Mouse (Mus musculus): ENCODE measurements at regions not wholly inside any gene's neighbourhood (a gene's known extent, or its start where the extent isn't known, plus 50 kb on each side); places are given as distances from the start of the nearest gene placed in this dataset.

DNA sequence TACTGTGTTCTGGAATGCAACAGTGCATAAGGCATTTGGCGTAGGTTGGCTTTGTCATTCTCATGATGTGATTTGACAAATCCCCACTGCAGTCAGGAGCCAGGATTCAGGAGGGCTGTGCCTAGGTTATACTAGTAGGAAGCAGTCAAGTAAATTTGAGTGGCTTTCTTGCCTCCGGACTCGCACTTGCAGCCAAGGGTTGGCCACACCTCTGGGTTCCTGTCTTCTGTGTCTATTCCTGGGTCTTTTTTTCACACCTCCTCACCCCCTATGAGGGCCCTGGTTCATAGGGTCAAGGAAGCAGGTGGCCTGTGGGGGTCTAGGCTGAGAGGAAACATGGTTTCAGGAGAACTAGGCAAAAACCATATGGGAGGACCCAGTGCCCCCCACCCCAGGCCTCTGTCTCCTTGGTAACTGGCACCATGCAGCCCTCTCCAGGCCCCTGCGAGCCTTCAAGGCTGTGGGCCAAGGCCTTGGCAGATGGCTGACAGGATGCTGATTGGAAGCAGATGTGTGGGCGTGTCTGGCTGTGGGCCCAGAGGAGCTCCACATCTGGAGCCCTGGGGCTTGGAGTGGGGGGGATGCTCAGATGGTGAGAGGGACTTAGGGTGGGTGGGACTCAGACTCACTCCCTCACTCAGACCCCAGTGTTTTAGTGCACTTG, 195.7 kb downstream of the Rgs3 start:
- WGBS: 59% methylated on average over 5 of the region's 5 CpGs
- no peak for DNase-seq (ENCODE audit: low read depth, low spot score)

DNA sequence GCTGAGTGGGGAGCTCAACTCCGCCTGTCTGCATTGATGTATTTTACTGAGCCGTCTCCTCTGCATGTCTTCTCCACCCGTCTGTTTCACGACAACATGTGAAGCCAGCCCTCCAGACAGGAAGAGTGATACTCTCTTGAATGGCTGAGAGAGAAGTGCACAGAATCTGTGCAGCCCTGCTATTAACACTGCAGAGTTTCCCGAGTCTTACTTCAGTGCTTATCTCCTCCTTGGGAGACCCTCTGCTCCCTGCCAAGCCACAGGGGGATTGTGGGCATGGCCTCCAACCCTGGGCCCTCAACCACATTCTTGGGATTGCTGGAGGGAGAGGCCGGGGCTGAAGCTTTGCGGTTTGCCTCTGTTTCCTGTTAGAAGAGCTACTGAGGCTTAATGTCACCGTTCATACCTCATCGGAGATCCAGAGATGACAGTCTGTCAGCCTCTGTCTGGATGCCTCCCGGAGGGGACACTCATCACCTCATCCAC, 197.1 kb downstream of the Rgs3 start:
- no peak for DNase-seq (ENCODE audit: low read depth, low spot score)
- WGBS: 49% methylated on average over 10 of the region's 10 CpGs

DNA sequence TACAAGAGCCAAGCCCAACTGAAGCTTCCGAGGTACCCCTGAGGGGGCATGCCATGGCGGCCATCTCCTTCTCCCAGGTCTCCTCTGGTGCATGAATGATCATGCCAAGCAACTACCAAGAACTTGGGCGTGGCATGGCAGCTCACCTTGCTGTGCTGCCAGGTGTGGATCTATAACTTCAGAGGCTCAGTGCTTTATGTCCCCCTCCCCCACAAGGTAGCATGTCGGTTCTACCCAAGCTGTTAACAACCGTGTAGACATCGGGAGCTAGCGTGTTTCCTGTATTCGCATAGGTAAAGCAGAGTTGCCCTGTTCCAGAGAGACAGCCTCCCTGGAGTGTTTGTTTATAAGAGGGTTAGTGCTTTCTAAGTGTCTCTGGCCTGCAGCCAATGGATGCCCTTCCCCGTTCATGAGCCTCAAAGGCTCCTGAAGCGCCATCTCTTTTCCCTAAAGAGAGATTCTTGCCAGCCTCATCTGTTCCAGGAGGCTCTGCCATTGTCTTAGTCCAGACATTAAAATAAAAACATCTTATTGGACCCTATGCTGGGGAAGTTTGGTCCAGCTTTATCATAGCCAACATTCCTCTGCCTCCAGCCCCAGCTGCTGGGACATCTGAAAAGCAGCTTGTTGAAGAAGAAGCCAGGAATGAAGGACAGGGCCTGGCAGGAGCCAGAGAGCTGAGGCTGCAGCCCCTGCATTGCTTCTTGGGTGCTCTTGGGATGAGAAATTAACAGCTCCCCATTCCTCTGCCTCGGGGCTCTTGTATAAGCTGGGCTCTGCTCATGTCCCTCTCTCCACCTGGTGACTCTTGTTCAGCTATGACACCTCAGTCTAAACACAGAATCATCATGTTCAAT, 201.3 kb downstream of the Rgs3 start:
- no peak for DNase-seq (ENCODE audit: low read depth, low spot score)
- WGBS: 24% methylated on average over 11 of the region's 11 CpGs

DNA sequence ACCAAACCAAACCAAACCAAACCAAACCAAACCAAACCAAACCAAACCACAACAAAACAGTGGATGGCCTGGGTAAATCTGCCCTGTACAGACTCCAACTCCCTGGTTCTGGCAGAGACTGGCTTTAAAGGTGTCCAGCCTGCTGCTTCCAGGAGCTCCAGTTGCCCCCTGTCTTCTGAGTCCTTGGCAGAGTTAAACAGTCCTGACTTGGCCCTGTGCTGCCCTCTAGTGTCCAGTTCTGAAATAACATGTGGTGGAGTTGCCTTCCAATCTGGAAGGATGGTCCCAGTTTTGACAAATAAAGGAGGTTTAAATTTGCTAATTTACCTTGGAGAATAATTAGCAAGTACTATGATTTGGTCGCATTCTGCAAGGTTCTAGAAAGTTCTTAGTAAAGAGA, 202.0 kb downstream of the Rgs3 start:
- DNase-seq (ENCODE audit: low read depth, low spot score): peak; percentile 43
- 2% methylated on average over 1 of the region's 1 CpGs for WGBS

DNA sequence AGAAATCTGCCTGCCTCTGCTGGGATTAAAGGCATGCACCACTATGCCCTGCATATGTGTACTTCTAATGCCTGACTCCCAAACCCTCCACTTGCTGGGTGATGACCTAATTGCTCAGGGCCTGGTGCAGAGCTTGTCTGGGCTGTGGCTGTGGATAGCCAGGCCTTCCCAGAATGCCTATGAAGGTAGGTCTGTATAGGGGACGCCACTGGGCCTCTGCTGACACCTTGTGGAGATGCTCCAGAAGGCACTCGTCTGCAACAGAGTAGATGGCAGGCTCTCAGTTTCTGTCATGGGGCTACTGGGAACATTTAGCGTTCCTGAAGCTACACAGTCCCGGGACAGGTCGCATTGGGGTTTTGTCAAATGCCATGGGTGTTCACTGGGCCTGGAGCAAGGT, 201.4 kb upstream of the Zfp618 start:
- WGBS: 5% methylated on average over 5 of the region's 5 CpGs
- DNase-seq (ENCODE audit: low read depth, low spot score): peak; percentile 36

DNA sequence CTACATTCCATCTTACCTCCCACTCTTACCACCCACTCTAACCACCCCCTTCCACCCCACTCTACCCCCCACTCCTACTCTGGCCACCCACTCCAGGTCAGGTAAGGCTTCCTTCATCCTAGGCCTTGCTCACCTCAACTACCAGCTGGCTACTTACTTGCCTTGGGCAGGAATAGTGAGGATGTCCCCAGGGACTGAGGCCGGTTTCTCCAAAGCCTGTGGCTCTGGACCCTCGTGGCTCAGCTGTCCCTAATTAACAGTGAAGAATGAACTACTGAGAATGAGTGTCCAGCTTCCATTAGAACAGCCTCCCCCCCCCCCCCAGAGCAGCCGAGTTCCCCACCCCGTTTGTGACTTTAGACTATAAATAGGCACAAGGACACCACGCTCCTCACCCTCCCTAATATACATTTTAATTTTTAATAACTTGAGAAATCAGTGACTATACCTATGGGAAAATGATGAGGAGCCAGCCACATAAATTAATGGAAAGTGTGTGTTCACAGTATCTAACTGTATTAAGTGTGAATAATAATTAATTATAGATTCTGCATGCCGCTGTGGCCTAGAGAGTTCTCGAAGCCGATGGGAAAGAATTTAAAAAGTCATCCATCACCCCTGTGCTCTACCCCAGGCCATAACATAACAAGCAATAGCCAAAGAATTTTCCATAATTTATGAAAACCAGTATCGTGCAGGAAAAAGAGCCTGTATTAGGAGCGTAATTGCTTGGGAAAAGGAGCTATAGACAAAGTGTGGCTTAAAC, 195.7 kb upstream of the Zfp618 start:
- WGBS: 75% methylated on average over 10 of the region's 10 CpGs
- DNase-seq (ENCODE audit: low read depth, low spot score): no peak

DNA sequence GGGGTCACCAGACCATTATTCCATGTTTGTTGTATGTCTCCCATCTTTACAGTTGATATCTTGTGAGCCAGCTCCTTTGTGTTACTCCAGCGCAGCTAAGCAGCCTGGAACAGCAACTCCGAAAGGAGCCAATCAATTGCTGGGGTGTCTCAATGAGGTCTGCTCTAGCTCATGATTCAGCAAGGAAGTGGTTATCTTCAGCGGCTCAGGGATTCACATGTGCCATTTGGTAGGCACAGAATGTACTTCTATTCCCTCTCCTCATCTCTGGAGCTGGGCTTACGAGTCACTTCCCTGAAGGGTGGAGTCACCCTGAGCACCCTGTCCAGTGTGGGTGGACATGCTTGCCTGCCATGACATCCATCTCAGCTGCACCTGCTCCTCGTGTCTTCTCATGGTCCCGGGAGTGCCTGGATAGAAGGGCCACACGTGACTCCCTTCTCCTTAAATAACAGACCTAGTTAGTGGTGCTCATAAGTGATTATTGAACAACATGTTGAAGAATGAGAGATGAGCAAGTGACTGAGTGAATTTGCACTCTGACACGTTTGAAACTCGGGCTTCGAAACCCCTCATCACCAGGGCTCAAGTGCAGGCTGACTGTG, 190.3 kb upstream of the Zfp618 start:
- DNase-seq (ENCODE audit: low read depth, low spot score): no peak
- WGBS: 75% methylated on average over 10 of the region's 10 CpGs

DNA sequence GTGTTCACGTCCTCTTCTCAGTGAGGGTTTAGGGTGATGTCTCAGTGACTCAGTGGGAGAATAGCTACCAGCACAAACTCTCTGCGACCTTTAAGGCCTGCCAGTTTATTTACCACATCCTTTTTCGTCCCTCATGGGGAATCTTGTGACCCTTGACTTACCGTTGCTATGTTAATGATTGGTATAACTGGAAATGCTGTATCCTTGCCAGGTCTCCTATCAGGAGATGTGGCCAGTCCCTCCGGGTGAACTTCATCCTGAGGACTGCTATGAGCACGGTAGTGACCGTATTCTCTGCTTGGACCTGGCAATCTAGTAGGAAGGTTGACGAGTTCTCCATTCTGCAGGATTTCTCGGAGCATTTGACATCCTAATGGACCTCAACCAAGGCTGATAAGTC, 188.5 kb upstream of the Zfp618 start:
- 71% methylated on average over 9 of the region's 9 CpGs for WGBS
- DNase-seq (ENCODE audit: low read depth, low spot score): no peak

DNA sequence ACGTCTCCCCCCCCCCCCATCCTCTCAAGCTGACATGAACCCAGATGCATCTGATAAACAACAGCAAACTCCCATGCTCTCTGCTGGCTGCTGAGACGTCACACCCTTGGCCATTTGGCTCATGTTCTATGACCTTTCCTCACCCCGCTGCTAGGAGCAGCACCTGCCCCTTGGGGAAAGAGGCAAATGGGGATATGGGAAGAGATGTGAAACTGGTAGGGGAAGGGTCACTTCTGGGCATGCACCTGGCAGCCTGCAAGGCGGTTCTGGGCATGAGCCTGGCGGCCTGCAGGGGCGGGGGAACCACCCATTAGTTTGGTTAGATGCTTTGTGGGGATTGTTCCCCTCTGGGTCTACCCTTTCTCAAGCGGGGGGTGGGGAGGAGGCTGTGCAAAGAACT, 187.9 kb upstream of the Zfp618 start:
- 64% methylated on average over 7 of the region's 7 CpGs for WGBS
- DNase-seq (ENCODE audit: low read depth, low spot score): no peak

DNA sequence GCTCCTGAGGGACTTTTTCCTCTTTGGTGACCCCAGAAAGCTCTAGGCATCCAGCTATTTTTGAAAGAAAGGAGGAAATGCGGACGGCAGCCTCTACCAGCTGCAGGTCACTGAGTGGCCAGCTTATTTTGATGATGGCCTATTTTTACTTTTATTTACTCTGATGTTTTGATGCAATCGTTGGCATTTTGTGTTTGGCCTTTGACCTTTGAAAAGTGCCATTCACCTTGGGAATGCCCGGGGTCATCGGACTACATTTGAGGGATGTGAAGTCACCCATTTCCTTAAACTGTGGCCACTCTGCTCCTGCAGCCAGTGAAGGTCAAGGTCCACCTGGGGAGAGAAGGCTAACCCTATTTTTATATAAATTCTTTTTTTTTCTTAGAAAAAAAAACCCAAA, 186.8 kb upstream of the Zfp618 start:
- no peak for DNase-seq (ENCODE audit: low read depth, low spot score)
- WGBS: 71% methylated on average over 5 of the region's 5 CpGs

DNA sequence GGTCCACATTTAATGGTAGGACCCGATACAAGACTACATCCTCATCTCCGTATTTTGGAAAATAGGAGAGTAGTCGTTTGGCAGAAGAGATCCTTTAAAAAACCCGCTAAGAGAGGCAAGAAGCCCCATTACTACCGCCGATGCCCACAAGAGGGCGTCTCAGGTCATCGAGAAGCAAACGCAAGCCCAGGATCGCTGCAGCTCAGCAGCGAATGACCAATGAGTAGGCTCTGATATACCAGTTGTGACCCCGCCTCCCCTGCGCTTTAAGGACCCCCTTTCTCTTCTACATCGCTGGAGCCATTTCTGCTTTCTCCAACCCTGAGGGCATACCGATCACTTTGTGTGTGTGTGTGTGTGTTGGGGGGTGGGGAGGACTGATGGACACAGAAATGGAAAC, 185.0 kb upstream of the Zfp618 start:
- DNase-seq (ENCODE audit: low read depth, low spot score): peak; percentile 51
- under 1% methylated on average over 15 of the region's 15 CpGs for WGBS

DNA sequence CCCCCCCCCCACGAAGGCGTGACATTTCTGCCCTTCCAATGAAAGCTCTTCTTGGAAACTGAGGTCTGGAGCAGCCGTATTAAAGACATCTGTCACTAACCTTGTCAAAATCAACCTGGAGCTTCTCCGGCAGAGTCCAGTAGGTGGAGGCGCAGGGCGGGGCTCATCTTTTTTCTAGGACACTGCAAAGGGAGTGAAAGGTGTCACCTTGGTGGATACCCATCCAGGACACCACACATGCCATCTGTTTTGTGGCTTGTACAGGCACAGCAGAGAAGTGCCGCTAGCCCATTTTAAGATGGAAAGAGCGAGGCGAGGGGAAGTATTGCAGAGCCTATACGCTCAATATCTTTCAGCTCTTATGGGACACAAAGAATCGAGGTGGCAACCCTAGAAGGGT, 184.5 kb upstream of the Zfp618 start:
- 43% methylated on average over 11 of the region's 11 CpGs for WGBS

DNA sequence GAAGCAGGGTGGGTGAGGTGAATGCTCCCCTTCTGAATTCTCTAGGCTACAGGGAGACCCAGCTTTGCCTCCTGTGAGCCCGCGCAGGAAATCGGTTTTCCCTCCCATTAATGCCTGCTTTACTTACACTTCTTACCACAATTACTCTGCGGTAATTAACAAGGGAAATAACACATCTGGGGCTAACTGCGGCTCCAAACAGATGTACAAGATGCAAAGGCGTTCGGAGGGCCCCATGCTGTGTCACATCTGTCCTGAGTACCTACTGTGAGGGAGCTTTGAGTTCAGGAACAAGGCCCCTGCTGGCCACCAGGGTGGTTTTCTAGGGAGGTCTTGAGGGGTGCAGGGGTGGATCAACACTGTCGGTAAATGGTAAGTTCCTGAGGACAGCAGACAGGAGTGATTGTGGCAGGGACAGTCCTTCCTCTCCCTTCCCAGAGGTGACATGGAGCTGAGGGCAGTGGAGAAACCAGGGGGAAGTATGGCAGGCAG, 184.0 kb upstream of the Zfp618 start:
- no peak for DNase-seq (ENCODE audit: low read depth, low spot score)
- 64% methylated on average over 8 of the region's 8 CpGs for WGBS

More for the DNA sequence above, 184.5 kb upstream of the Zfp618 start:
- DNase-seq (ENCODE audit: low read depth, low spot score): no peak

DNA sequence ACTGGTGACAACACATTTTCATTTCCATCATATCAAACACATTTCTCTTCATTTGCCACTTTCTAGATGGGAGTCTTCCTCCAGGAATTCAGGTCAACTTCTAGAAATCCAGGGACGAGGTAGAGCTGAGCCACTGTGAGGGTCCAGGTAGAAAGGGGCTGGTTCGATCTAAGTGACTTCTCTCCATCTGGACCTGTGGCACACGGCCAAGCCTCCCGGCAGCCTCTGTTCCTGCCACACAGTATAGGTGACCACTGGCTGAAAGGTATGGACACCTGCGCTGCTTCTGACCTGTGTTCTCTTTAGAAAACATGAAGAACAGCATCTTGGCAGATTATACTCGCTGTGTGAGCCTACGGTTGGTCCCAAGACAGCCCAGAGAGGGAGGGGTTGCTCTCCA, 179.7 kb upstream of the Zfp618 start:
- WGBS: 82% methylated on average over 7 of the region's 7 CpGs
- DNase-seq (ENCODE audit: low read depth, low spot score): no peak

DNA sequence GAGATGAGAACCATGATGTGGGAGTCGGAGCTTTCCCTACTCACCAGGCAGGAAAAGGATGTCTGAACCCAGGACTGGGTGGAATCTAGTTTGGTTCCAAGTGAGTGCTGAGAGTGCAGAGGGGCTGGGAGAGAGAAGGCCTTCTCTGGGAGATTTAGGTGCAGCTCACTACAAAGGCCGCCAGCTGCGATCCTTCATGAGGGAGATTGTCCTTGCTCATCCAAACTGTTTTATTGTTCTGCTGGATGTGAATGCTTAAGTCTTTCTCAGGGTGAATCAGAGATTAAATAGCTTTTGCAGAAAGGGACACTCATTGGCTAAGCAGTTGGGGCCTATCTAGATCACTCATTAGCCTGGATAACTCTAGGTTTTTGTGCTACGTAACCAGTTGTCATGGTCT, 175.7 kb upstream of the Zfp618 start:
- DNase-seq (ENCODE audit: low read depth, low spot score): no peak
- 77% methylated on average over 4 of the region's 4 CpGs for WGBS

DNA sequence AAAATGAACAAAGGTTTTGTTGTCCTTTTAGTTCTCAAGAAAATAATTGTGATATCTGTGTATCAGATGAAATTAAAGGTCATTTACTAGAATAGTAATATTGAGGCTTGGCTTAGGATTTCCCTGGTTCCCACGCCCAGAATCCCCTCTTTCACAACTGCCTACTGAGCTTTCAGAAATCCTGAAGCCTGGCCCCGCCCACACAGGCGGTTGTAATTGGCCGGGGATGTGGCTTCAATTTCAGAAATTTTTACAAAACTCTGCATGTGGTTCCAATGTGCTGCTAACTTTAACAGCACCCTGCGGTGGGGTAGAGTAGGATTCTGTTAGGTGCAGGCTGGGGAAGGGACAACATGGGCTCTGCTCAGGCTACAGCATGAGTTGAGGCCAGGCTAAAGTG, 171.8 kb upstream of the Zfp618 start:
- DNase-seq (ENCODE audit: low read depth, low spot score): no peak
- 41% methylated on average over 5 of the region's 5 CpGs for WGBS

DNA sequence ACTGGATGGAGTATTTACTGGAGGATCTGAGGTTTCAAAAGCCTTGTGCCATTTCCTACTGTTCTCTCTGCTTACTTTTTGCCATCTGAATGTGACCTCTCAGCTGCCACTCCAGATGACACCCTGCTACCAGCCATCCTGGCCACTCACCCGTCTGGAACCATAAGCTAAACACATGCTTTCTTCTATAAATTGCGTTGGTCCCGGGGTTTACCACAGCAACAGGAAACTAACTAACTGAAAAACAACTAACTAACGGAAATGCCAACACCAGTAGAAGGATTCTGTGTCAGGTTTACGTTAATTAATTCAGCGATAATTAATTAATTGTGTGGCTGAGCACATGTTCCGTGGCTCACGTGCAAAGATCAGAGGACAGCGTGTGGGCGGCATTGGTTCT, 169.8 kb upstream of the Zfp618 start:
- 78% methylated on average over 10 of the region's 10 CpGs for WGBS

DNA sequence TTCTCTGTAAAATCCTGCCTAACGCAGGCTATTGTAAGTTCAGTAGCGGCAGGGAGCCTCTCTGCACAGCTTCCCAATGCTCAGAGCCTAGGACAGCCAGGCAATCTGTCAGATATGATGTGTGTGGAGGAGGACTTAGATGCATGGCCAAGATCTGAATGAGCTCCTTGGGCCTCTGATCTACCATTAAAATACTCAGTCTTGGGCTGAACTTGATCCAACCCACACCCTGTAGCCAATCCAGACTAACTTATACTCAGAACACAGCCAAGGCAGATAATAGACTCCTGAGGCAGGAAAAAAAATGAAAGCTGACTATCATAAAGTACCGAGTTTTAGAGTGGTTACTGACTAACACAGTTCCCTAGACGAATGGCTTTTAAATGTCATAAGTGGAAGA, 165.4 kb upstream of the Zfp618 start:
- DNase-seq (ENCODE audit: low read depth, low spot score): no peak
- 68% methylated on average over 4 of the region's 4 CpGs for WGBS

More for the DNA sequence above, 169.8 kb upstream of the Zfp618 start:
- no peak for DNase-seq (ENCODE audit: low read depth, low spot score)

DNA sequence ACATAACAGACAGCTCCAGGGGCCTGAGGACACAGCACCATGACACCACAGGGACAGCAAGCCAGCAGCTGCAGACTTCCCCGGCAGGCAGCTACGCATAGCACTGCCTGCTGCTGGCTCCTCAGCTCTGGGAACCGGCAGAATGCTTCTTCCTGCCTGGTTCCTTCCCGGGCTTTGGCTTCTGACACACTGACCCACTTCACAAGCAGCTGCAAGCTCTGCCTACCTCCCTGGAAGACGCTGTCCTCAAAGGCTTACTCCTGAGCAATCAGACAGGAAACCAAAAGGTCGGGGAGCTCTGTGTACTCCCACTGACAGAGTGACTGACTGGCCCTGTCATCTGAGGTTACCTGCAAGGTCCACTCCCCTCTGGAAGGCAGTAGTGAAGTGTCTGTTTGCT, 159.5 kb upstream of the Zfp618 start:
- WGBS: 4% methylated on average over 6 of the region's 6 CpGs
- no peak for DNase-seq (ENCODE audit: low read depth, low spot score)

DNA sequence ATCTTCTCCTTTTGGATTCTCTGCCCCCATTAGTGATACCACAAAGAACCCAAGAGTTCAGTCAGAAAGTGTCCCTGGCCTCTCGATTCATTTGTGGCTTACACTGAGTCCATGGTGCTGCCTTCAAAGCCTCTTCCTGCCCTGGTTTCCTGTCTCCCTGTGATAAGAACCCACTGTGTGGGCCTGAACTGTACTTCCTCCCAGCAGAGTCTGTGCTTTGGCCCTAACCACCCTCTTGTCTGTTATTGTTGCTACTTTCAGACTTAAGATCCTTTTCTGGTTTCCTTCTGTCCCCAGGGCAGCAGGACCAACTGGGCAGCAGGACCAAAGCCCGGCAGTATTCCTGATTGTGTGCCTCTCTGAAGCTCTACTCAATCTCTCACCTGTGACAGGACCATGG, 158.6 kb upstream of the Zfp618 start:
- 70% methylated on average over 2 of the region's 2 CpGs for WGBS
- DNase-seq (ENCODE audit: low read depth, low spot score): no peak

Measured in large intestine, adult 2 months (tissue).